Mouse (Mus musculus) thymus, postnatal 10 days (tissue): ENCODE results near the gene Nr2e1.

Source experiments
- DNase-seq, 2 experiments: peaks; one replicate each; pipeline ENCODE4 v3.0.0; 2021; ENCODE audit warnings: low spot score in 2 of 2

Nr2e1 gene

DNA sequence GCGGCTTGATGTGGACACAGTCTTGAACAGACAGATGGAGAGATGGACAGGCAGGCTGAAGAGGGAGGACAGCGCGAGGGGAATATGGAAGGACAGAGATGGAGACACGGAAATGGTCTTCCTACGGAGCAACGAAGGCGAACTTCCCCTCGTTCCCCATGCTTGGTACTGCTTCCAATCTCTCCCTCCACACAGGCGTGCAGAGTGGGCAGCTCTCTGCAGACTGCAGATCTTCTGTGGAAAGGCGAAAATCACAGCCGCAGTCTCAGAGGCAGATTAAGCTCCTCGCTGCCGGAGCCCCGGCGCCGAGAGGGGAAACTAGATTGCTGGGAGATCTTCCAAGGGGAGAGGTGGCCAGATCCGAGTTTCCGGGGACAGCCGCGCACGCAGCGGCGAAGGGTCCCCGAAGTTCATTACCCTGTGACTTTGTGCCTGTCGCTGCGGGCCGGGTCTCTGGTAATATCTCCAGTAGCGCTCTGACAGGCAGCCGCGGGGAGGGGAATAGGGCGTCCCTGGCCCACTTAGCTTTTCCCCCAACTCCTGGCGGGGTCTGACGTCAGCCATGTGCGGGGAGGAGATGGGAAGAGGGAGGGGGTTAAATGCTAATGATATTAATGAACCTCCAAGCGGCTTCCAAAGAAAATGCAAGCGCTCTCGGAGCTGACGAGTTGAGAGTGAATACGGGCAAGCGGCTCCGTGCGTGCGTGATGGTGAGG, at the start of gene Nr2e1, which contains the start of gene Ostm1:
Gene Nr2e1 (minus strand): TSS at position 476 of the 716 bp plus-strand sequence.
Gene Ostm1 (plus strand): TSS at position 666 of the 716 bp plus-strand sequence.
- DNase-seq, result no peak

DNA sequence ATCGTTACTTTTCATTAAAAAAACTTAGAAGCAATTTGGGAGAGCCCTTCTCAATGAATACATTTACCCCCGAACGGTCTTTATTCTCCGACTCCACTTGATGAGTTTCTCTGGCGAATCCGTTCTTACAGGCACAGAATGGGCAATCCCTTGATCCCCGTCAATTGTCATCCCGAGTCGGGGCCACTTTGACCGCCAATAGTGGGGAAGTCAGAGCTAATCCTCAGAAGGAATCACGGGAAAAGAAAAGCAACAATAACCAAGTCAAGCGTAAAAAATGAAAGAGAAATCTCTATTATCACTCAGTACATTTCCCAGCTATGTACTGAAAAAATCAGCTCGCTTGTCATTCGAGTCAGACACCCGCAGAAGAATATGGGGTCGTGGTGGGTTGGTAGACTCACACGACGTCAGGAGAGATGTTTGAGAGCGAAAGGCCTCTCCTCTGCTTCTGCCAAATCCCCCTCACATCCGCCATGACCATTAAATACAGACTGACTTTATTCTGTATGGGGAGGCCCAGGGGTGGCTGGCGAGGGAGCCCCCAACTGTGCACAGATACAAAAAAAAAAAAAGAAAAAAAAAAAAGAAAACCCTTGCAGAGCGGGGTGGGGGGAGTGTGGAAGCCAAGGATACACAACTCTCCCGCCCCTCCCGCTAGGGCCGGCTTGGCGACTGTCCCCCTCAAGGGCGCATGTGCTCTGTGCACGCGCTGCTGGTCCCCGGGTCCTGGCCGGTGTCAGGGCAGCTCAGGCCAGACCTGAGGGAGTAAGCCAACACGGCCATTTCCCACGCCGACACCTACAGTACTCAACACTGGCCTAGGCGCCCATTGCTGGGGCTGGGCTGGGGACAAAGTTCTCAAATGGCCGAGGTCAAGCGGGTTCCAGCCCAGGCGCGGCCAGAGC, 49.3 kb upstream of the Nr2e1 start:
- no peak for DNase-seq

DNA sequence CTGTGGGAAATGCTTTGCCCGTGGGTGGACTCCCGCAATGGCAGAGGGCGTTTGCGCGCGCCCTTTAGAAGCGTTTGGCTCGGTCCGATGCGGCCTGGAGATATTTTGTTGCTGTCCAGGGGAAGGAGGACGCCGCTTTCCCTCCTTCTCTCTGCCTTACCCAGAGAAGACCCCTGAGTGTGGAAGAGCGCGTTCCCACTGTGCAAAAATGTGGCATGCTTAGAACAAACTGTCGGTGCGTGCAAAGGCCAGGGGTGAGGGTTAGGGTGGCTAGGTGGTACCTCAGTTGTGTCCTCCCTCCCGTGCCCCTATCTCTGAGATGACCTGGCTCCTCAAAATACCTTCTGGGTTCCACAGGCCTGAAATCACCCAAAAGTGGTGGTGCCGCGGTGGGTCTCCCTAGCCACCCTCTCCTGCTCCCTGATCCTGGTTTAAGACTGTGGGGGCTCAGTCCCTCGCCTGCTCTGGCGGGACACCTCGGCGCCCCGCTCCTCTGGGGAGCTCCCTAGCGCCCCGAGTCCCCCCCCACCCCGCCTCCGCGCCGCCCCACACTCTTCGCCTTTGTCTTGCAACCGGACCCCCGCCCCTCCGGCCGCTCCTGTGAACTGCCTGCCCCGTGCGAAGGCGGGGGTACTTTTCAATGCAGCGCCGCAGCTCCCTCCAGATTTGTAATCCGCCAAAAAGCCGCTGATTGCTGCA, 48.5 kb upstream of the Nr2e1 start:
- no peak for DNase-seq

DNA sequence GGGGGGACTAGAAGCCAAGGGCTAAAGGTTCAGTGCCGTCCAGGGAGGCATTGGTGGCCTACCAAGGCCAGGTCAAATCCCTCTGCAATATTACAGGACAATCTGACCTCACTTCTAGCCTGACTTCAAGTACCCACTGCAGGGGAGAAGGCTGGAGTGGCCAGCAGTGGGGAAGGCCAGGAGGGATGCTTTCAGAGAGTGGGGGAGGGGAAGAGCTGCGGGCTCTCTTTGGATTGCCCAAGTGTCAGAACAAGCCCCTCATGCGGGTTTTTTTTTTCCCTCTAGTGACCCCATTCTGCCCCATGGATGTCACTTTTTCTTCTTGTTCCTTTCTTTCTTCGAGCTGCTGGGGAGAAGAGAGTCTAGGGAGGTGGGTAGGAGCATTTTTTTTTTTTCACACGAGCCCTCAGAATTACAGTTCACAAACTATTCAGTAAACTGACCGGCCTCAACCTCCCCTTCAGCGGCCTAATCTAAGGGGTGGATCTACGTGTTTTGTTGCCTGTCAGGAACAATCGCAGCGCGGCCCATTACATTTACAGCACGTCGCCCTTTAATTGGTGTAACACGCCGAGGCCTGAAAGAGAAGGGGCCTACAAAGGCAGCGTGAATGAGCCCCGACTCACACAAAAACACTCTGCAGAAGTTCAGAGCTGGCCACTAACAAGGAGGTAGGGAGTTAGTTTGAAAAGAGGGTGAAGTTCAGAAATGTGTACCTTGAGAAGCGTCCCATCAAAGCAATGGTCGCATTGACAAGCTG, 47.3 kb upstream of the Nr2e1 start:
- no peak for DNase-seq

DNA sequence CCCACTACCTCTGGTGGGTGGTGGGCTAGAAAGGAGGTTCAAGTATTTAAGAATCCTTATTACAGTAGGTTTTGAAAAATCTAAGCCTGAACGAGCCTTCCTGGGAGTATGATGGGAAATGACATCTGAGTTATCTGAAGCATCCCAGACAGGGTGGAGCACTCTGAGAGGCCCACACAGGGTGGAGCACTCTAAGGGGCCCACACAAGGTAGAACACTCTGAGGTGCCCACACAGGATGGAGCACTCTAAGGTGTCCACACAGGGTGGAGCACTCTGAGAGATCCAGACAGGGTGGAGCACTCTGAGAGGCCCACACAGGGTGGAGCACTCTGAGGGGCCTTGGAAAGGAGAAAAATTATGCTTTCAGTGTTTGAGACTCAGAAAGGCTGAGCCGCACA, 42.5 kb upstream of the Nr2e1 start:
- DNase-seq, result no peak

DNA sequence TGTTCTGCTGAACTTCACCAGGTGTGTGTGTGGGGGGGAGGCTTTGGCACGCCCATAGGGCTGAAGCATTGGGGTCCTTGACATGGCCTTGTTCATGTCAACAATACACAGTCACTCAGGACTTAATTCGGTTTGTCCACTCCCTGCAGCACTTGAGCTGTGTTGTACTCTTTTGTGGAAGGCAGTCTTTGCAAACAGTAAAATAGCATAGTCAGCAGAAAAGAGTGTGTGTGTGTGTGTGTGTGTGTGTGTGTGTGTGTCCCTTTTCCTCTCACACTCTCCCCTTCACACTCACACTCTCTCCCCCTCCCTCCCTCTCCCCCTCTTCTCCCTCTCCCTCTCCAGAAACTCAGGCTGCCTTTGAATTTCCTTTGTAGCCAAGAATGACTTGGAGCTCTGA, 34.9 kb upstream of the Nr2e1 start:
- DNase-seq, result no peak

DNA sequence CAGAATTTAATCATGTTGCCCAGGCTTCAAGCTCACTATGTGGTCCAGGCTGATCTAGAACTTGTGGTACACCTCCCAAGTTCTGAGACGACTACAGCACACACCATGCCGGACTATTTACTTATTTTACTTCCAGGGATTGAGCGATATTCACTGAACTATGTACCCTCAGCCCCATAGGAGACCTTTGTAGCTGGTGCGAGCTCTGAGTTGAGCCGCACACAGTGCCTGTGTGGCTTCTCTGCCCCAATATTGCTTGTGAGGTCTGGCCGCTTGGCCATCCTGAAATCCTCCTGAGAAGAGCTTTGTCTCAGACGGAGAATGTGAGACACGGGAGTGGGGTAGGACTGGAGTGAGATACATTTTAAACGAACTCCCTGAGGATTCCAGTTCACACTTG, 31.3 kb upstream of the Nr2e1 start:
- DNase-seq, result no peak

DNA sequence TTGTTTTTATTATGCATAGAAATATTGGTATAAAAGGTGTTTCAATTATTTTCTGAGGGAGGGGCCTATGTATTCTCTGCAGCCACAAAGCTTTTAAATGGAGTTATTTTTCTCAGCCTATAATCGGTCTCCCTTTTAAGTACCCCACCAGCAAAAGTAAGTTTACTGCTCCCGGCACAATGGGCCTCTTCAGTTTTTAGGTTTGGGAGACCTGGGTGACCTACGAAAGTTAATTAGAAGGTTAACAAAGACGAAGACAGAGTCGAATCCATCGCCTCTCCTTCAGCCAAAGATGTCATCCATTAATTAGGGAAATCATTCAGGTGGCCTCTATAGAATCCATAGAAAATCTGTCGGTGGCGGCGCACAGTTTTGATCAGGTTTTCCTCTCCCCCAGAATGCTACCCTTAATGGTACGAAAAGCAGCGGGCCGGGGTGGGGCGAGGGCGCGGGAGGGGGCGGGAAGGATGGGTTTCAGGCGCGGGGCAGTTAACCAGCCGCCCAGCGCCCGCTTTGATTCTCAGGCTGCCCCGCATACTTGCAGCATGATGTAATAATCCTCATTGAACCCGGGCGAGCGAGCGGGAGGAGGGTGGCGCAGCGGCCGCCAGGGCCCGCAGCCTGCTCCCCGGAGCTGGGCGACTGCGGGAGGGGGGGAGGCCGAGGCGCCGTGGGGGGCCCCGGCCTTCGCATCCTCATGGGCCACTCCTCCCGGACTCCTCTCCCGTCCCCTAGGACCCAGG, 30.4 kb upstream of the Nr2e1 start:
- no peak for DNase-seq

DNA sequence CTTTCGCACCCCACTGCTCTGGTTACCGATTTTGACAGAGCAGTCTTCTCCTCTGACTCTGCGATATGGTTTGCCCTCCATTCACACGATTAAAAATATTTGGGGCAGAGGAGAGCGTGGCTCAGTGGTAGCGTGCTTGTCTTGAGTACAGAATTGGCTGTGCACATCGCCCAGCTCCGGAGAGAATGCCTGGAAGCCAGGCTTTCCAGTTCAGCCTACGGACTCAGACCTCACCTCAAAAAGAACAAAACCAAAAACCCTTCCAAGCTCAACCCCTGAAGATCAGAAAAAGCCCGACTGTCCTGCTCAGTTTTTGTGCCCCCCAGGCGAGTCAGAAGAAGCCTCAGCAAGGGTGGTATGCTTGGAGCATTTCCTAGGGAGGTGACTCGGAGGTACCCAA, 29.6 kb upstream of the Nr2e1 start:
- no peak for DNase-seq

DNA sequence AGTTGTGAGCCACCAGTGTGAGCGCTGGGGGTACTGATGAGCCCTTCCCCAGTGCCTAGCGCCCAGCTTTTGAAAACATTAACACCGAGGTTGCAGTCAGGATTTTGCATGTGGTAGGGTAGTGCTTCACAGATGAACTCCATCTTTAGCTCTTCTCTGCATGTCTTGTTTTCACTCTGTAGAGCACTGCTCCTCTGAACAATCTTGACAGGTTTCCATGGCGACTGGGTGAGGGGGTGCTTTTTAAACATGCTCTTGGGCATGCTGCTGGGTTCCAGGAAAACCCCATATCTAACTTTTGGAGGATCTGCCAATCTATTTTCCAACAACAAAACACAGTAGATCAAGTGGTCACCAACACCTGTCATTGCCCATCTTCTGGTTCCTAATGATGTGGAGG, 23.3 kb upstream of the Nr2e1 start:
- DNase-seq, result no peak

DNA sequence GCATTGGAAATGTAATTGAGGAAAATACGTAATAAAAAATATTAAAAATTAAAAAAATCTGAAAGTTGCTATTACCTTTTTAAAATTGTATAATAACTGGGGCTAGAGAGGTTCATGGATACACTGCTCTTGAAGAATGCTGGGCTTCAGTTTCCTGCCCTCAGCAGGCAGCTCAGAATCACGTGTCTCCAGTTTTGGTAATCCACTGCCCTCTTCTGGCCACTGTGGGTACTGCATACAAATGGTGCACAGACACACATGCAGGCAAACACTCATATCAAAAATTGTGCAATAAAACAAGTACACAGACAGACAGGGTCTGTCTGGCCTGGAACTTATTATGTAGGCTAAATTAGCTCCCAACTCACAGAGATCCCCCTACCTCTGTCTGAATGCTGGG, 21.4 kb upstream of the Nr2e1 start:
- peak in 1 of 2 experiments; percentile 29 for DNase-seq

DNA sequence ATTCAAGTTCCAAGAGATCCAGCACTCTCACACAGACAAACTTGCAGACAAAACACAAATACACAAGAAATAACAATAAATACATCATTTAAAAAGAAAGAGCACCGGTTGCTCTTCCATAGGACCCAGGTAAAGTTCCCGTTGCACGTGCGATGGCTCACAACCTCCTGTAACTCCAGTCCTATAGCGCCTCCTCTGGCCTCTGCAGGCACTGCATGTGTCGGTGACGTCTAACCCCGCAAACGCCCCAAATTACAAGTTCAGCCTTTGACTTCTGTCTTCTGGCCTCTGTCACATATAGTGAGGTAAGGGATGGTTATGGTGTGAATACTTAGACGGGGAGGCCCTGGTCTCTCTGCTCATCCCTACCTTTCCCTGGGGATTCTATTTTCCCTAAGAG, 18.1 kb upstream of the Nr2e1 start:
- DNase-seq, result peak in 1 of 2 experiments; percentile 50

DNA sequence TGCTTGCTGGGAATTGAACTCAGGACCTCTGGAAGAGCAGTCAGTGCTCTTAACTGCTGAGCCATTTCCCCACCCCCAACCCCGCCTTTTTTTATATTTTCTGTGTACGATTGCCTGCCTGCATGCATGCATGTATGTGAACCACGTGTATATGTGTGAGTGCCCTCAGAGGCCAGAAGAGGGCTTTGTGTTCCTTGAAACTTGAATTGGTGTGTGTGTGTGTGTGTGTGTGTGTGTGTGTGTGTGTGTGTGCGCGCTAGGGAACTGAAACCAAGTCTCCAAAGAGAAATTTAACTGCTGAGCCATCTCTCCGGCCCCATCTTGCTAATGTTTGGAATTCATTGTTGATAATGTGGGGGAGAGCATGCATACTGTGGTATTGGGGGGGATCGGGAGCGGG, 15.2 kb upstream of the Nr2e1 start:
- no peak for DNase-seq

DNA sequence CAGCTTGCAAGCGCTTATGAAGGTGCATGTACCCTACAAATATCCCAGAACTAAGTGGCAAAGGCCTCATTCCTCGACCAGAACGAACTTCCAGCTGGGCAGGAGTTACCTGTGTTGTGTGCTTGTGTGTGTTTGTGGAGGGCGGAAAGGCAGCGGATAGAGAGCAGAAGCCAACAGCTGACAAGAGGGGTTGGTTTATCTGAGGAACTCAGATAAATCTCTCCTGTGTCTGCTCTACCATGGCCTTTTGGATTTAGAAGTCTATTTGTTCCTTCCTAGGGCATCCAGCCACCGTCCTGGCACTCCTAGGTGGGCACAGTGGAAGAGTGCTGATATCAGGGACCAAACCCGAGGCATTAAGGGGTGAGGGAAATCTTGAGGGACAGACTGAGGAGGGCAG, 9.8 kb upstream of the Nr2e1 start:
- no peak for DNase-seq

DNA sequence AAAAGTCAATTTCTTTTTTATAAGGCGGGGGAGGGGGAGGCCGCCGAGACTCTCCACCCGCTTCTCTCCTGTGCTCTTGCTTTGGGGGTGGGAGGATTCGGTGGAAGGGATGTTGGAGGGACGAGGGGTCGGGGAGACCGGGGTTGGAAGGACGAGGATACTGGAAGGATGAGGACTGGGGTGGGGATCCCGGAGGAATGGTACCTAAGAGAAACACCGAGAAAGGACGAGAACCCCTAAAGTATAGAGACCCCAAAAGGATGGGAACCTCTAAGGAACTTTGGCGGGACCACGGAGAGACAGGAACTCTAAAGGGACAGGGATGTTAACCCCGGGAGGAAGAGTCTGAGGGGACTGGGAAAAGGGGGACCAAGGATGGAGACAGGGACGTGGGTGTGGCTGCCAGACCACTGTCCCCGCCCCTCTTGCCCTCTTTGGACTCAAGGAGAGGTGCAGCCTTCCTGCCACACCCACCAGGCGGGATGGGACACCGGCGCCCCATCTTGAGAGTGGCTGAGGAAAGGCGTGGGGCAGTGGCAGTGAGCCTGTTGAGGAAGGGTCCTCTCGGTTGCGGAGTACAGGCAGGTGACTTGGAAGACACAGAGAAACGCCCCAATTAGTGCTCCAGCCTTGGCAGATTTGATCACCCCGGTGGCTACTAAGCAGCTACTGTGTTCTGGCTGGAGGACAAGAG, 8.7 kb upstream of the Nr2e1 start:
- DNase-seq, result no peak

DNA sequence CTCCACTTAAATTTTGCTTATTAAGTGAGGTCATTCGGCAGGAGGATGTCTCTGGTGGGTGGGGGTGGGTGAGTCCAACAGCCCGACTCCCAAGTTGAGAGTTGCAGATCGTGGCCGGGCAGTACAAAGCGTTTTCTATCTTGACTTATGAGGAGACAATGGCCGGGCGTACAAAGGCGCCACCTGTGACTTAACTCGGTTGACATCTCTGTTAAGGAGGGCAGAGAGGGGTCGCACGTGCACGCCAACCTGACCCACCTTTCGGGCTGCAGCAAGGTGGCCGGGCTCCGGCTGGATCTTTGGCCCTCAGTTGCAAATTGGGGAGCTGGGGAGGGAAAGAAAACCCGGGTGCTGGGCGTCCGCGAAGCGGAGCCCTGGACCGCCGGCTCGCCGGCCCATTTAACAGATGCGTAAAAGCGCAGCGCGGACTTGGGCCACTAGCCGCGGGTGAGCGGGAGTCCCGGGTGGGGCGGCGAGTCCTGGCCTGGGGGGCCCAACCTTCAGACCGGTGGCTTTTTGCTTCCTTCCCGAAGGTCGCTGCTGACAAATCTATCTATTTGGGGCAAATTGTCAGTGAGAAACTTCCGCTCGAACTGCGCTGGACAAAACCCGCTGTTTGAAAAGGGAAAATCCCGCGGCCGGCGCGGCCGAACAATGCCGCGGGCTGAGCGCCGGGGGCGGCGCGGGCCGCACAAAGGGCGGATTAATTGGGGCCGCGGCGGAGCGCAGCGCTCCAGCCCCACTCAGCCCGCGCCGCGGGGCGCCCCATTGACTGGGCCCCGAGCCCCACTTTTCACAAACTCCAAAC, 8.0 kb upstream of the Nr2e1 start:
- no peak for DNase-seq

DNA sequence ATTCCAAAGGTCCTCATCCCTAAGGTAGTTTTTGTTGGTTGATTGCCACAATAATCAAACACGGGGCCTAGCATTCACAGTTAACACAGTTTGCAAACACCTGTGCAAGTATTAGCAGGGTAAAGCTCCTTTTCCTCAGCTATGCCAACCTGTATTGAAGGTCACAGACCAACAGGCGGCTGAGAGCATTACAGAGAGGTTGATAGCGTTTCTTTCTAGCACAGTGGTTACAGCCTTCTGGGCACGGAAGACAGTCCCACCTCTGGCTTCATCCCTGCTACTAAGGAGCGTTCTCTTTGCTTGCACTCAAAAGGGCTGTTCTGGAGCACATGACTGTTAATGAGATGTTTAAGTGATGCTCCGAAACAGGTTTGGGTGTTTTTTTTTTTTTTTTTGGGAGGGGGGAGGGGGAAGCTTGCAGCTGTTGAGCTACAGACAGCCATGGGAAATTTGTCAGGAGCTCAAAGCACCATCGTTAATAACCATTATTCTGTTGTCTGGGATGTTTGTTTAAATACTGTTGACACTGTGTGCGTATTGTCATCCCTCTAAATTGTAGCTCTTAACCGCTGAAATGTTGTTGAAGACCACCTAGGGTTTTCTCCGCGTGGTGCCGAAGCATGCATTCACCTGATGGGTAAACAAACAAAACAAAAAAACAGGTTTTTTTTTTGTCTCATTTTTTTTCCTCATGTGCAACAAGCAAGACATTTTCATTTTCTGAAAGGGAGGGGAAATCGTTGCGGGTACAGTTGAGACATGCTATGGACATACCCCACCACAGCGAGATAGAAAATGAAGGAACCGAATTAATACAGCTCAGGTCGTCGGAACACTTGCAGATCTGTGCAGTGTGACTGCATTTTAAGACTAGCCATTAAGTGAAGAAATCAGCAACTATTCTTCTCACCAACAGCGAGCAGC, 7.1 kb upstream of the Nr2e1 start:
- DNase-seq, result no peak

DNA sequence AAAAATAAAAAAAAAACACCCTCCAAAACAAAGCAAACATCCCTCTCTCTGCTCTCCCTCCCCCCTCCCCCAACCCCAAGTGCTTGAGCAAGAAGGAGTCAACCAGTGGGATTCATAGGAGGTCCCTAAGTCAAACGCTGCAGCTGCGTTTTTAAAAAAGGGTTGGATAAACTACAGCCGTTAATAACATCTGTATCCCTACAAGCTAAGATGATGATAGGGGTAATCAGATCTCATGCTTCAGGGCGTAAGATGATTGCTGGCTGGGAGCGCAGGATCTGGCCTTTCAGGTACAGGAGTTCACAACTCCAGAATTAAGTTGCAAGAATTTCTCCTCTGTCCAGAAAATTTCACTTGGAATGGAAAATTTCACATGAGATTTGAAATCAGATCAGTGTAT, 6.1 kb upstream of the Nr2e1 start:
- DNase-seq, result no peak
